Mouse (Mus musculus): ENCODE measurements around the gene Nphp1. TPM values are rescaled to one million over a fixed set of nuclear protein-coding genes. Genes with fewer than 3 reads are reported as not detected.

Gene Nphp1
- not detected for polyA plus RNA-seq (2017; shearing (Covaris generic))

DNA sequence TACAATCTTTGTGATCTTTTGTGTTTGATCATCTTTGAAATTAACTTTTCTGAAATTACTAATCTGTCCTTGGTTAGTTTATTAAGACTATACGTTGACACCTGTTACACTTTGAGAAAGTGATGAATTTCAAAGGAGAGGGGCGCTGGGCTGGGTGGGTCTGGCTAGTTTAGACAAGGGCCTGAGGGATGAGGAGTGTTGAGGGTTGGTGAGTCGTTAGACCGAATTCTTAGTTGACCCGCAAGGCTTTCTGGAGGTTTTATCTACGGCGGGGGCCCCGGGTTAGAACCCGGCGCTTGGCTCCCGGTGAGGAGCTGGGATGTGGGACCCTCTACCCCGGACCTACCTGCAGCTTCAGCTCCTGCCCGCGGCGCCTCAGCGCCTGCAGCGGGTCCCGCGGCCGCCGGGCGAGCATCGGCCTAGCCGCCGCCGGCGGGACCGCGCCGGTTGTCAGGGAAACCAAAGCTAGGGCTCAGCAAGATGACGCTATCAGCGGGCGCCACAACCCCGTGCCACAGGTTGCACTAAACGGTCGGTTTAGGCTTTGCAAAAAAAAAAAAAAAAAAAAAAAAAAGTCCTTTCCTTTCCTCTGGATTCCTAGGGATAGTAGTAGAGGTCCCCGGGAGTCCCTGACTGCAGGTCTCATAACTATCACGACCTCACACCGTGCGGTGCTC lies at the start of gene Nphp1:
Nphp1 (minus strand) TSS at position 458 of the 677 bp plus-strand sequence.

DNA sequence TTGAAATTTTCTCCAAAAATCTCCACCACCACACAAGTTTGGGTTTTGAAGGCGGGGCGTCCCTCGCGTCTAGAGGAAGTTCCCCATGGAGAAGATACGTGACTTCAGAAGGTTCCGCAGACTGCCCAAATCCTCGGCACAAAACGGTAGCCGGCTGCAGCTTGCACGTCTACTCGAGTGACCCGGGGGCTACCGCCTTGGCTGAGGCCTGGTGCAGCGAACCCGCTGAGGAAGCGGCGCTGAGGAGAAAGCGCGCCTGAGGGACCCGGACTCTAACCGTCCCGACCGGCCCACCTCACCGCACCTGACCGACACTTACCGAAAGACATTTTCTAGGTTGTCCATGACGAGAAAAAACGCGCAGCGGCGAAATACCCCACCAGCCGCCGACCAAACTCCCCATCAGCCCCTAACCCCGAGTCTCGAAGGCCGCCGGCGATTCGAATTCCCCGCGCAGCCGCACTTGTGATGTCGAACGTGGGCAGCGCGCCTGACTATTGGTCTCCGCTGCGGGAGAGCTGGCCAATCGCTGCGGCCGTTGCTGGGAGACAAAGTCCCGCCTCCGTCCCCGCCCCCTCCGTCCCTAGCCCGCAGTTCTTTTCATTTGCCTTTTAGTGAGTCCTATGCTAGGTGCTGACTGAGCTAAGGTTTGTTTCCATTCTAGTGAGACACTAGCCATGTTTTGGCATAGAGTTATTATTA lies 42.9 kb upstream of the Nphp1 start, which contains the start of gene Bub1:
Bub1 (minus strand) TSS at position 465 of the 702 bp plus-strand sequence.

DNA sequence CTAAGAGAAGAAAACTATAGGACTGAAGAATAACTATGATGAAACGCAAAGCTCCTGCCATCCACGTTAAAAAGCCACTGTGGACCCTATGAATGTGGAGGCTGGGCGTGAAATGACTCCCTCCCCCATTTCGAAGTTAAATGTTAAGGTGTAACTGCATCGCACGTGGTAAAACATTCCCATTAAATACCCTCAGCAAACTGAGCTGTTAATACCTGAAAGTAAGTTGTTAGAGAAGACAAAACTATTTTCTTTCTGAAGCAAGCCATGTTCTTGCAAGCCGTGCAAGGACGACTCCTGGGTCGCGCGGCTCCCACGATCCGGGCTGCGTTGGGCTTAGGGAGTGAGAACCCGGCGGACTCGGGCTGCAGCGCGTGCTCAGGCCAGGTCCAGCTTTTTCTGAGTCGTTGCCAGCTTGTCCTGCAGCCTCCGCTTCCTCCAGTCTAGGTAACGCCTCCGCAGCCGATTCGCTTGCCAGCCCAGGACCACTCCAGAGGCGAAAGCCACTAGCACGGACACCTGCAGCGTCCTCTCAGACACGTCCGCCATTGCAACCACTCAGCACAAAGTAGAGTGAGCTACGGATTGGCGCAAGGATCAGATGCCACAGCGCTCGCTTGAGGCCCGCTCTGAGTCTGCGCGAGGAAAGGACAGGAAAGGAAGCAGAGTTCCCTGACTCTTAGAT lies 3.4 kb upstream of the Nphp1 start, which contains the start of gene Mtln:
Mtln (minus strand) TSS at position 570 of the 685 bp plus-strand sequence.

DNA sequence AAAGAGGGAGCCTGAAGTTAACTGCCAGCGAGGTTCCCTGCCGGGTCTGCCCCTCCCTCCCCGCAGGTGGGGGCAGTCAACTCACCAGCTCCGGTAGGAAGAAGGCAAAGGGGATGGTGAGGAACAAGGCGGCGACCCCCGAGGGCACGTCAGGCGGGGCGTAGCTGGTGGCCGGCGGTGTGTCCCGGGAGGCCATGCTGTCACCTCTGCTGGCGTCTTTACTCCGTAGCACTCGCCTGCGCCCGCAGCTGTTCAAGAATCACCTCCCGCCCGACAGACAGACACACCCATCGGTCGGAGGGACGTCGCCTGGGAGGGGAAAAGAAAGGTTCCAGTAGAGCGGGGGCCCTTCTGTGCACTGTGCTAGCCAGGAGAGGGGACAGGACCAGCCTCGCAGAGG lies 59.0 kb downstream of the Nphp1 start, which contains the start of gene Mall:
Mall (minus strand) TSS at position 262 of the 400 bp plus-strand sequence.

Other genes starting within 250 kb of the Nphp1 start
- not detected for gene Prom2, start 247.4 kb downstream of the Nphp1 start, polyA plus RNA-seq (2017; shearing (Covaris generic))
- gene Zfp661, start 201.8 kb downstream of the Nphp1 start, polyA plus RNA-seq (2017; shearing (Covaris generic)): 3.2 TPM
- gene Mrps5, start 201.7 kb downstream of the Nphp1 start, polyA plus RNA-seq (2017; shearing (Covaris generic)): 119 TPM
- gene Mal, start 132.2 kb downstream of the Nphp1 start, polyA plus RNA-seq (2017; shearing (Covaris generic)): not detected
- not detected for gene Mall, start 59.0 kb downstream of the Nphp1 start, polyA plus RNA-seq (2017; shearing (Covaris generic))
- 13.4 TPM for gene Mtln, start 3.6 kb upstream of the Nphp1 start, polyA plus RNA-seq (2017; shearing (Covaris generic))
- gene Bub1, start 43.0 kb upstream of the Nphp1 start, polyA plus RNA-seq (2017; shearing (Covaris generic)): 0.49 TPM
- gene Acoxl, start 50.0 kb upstream of the Nphp1 start, polyA plus RNA-seq (2017; shearing (Covaris generic)): 5.8 TPM

Measured in naive thymus-derived CD4-positive, alpha-beta T cell, adult 5 months (primary cell).